Mouse (Mus musculus) heart, embryonic 15.5 days (tissue): ENCODE results near the gene Atp2a2. TPM values are rescaled to one million over a fixed set of nuclear protein-coding genes. Genes with fewer than 3 reads are reported as not detected.

Experiments used
- ATAC-seq: fragments of 200-750 bp; cut with Nextera tagmentation; replicated peaks from 2 replicates; pipeline ENCODE4 v1.8.0; 2017; ENCODE audit warnings: low read depth, moderate TSS enrichment; ENCODE audit not compliant: insufficient number of reproducible peaks, insufficient read depth, low FRiP score
- H3K27ac ChIP-seq: fragments of 300-500 bp; sonication (generic); 2 replicates; pipeline ENCODE4 v1.5.1; 2015; ENCODE audit warnings: mild to moderate bottlenecking, inconsistent platforms
- H3K27me3 ChIP-seq: fragments of 300-500 bp; sonication (generic); 2 replicates; pipeline ENCODE4 v1.6.1; 2015; ENCODE audit warnings: inconsistent platforms
- H3K36me3 ChIP-seq: fragments of 300-500 bp; sonication (generic); 2 replicates; pipeline ENCODE4 v1.6.1; 2015; ENCODE audit warnings: mild to moderate bottlenecking, inconsistent platforms
- H3K4me1 ChIP-seq: fragments of 300-500 bp; sonication (generic); replicated peaks from 2 replicates; pipeline ENCODE4 v1.6.1; 2015; ENCODE audit warnings: inconsistent platforms
- H3K4me2 ChIP-seq: fragments of 300-500 bp; sonication (generic); 2 replicates; pipeline ENCODE4 v1.6.1; 2015; ENCODE audit warnings: inconsistent platforms, mild to moderate bottlenecking, moderate library complexity
- H3K4me3 ChIP-seq: fragments of 300-500 bp; sonication (generic); 2 replicates; pipeline ENCODE4 v1.5.1; 2015; ENCODE audit warnings: mild to moderate bottlenecking, inconsistent platforms
- H3K9ac ChIP-seq: fragments of 300-500 bp; sonication (generic); 2 replicates; pipeline ENCODE4 v1.6.1; 2015; ENCODE audit warnings: mild to moderate bottlenecking, inconsistent platforms
- H3K9me3 ChIP-seq: fragments of 300-500 bp; sonication (generic); replicated peaks from 2 replicates; pipeline ENCODE4 v1.6.1; 2016; ENCODE audit warnings: inconsistent platforms
- WGBS: fragments of 180-500 bp; shearing (Covaris S2); methylation state at CpG from one replicate; pipeline ENCODE4 v1.1.7; 2015; ENCODE audit warnings: mixed read lengths; 5-methylcytosine and 5-hydroxymethylcytosine counted together
- polyA plus RNA-seq: library from polyadenylated mRNA; unstranded; fragments of >200 nt; fragmentation: Nextera tagmentation; extraction: Ambion mirVana; gene quantifications from 2 replicates; pipeline ENCODE4 v1.2.1, GENCODE M21; 2015

Atp2a2 gene
- polyA plus RNA-seq, 1 experiment from 2014 or later, result 288 TPM

DNA sequence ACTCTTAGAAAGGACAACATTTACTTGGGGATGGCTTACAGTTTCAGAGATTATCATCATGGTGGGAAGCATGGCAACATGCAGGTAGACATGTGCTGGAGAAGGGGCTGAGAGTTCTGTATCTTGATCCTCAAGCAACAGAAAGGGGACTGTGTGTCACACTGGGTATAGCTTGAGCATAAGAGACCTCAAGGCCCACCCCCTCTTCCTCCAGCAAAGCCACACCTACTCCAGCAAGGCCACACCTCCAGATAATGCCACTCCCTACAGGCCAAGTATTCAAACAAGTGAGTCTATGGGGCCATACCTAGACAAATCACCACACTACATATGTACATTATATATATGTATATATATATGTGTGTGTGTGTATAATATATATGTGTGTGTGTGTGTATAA, 5.4 kb upstream of the Atp2a2 start:
- H3K4me1 ChIP-seq, result peaks cover 47% of the 10 kb centered on the region
- no peak overlapping the region for H3K4me2 ChIP-seq
- no peak overlapping the region for H3K9ac ChIP-seq
- H3K4me3 ChIP-seq, result no peak overlapping the region
- no peaks in the 10 kb centered on the region for H3K36me3 ChIP-seq
- H3K27ac ChIP-seq, result no peak overlapping the region
- no peak for ATAC-seq
- H3K27me3 ChIP-seq, result no peaks in the 10 kb centered on the region
- H3K9me3 ChIP-seq, result no peaks in the 10 kb centered on the region

GRCm38 (mm10) chr5:122506462-122506861, 4.4 kb upstream of the Atp2a2 start:
- no peak for ATAC-seq
- Histone ChIP-seq H3K4me3 (no peak overlapping the region), H3K27me3 (no peaks in the 10 kb centered on the region), H3K9me3 (no peaks in the 10 kb centered on the region), H3K27ac (no peak overlapping the region), H3K9ac (no peak overlapping the region), H3K4me2 (no peak overlapping the region), H3K4me1 (peaks cover 38% of the 10 kb centered on the region), H3K36me3 (no peaks in the 10 kb centered on the region)
- 90% methylated on average over 3 of the region's 3 CpGs for WGBS

DNA sequence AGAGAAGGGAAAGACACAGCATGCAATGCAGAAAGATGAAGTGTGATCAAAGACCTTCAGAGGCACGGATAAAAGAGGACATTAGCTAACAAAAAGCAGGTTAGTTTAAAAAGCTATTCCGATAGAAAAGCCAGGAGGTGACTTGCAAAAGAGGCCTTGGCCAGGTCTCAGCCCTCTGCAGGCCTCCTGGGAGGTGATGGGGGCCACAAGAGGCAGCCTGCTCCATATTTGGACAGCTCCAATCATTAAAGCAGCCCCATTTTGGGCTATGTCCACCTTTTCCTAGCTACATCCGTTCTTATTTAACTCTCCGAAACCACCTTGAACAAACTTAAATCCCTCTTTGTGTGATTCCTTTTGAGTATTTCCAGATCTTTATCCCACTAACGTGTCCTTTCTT, 3.5 kb upstream of the Atp2a2 start:
- Histone ChIP-seq H3K4me2 (no peak overlapping the region), H3K36me3 (no peaks in the 10 kb centered on the region), H3K9ac (no peak overlapping the region), H3K9me3 (no peaks in the 10 kb centered on the region), H3K27me3 (no peaks in the 10 kb centered on the region), H3K4me1 (peaks cover 29% of the 10 kb centered on the region), H3K27ac (no peak overlapping the region), H3K4me3 (no peak overlapping the region)
- ATAC-seq, result no peak
- 81% methylated on average over 5 of the region's 5 CpGs for WGBS

- H3K4me3 ChIP-seq, result no peak overlapping the region
- no peak overlapping the region for H3K4me2 ChIP-seq
- peaks cover 15% of the 10 kb centered on the region for H3K4me1 ChIP-seq
- no peaks in the 10 kb centered on the region for H3K36me3 ChIP-seq
- H3K9me3 ChIP-seq, result no peaks in the 10 kb centered on the region
- 52% methylated on average over 4 of the region's 4 CpGs for WGBS
- no peak overlapping the region for H3K9ac ChIP-seq
- H3K27me3 ChIP-seq, result no peaks in the 10 kb centered on the region
- 0 out of 2 replicates have a peak overlapping the region, but pooled peaks have one; percentile 90 for H3K27ac ChIP-seq
- no peak for ATAC-seq
These were observed 1.7 kb upstream of the Atp2a2 start for GRCm38 (mm10) chr5:122503760-122504119.

- H3K9ac ChIP-seq, result peak overlapping the region; percentile 85
- H3K36me3 ChIP-seq, result no peaks in the 10 kb centered on the region
- peak overlapping the region; percentile 87 for H3K4me2 ChIP-seq
- no peak for ATAC-seq
- peak overlapping the region; percentile 90 for H3K27ac ChIP-seq
- no peaks in the 10 kb centered on the region for H3K27me3 ChIP-seq
- H3K4me1 ChIP-seq, result peaks cover 17% of the 10 kb centered on the region
- WGBS, result 34% methylated on average over 15 of the region's 15 CpGs
- peak overlapping the region; percentile 69 for H3K4me3 ChIP-seq
- no peaks in the 10 kb centered on the region for H3K9me3 ChIP-seq
These were observed 1.2 kb upstream of the Atp2a2 start for GRCm38 (mm10) chr5:122503015-122503759.

DNA sequence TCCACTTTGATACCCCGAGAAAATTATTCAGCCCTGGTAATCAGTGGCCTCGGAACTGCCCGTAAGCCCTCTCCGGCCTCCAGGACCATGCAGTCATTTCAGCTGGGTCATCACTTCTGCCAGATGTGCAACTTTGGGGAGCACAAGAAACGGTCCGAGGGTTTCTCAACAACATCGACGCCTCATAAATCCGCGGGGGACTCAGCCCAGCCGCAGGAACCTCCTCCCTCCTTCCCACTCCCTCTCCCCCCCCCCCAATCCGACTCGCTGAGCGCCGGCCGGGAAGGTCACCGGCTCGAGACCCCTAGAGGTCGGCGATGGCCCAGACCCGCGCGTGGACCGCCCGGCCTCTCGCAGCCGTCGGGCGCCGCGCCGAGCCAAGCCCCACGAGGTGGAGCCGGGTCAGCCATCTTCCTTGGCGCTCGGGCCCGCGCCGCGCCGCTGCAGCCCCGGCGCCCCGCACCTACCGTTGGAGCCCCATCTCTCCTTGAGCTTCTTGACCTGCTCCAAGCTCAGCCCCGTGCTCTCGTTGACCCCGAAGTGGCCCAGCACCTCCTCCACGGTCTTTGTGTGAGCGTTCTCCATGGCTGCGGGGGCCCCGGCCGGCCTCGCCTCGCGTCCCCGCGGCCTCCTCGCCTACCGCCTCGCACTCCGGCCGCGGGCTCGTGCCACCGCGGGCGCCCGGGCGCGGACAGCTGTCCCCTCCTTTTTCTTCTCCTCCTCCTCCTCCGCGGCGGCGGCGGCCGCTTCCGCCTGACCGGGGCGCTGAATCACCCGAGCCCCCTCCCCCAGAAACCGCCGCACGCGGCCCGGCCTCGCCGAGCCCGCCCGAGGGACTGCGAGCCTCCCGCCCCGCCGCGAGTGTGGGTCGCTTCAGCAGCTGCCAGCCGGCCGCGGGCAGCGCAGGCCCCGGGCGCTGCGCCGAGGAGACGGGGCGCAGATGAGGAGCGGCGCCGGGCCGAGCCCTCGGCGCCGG, 636 bp downstream of the Atp2a2 start:
- Histone ChIP-seq H3K27ac (peak overlapping the region; percentile 96), H3K4me1 (peaks cover 25% of the 10 kb centered on the region), H3K36me3 (peaks cover 7% of the 10 kb centered on the region), H3K4me2 (peak overlapping the region; percentile 60), H3K27me3 (no peaks in the 10 kb centered on the region), H3K4me3 (peak overlapping the region; percentile 69), H3K9ac (peak overlapping the region; percentile 98), H3K9me3 (no peaks in the 10 kb centered on the region)
- WGBS, result under 1% methylated on average over 109 of the region's 113 CpGs
- ATAC-seq, result peak; percentile 37

- H3K27me3 ChIP-seq, result no peaks in the 10 kb centered on the region
- H3K4me2 ChIP-seq, result peak overlapping the region; percentile 60
- peak overlapping the region; percentile 69 for H3K4me3 ChIP-seq
- no peak for ATAC-seq
- H3K4me1 ChIP-seq, result peaks cover 27% of the 10 kb centered on the region
- no peaks in the 10 kb centered on the region for H3K9me3 ChIP-seq
- H3K27ac ChIP-seq, result peak overlapping the region; percentile 96
- H3K36me3 ChIP-seq, result peaks cover 15% of the 10 kb centered on the region
- peak overlapping the region; percentile 98 for H3K9ac ChIP-seq
- 11% methylated on average over 5 of the region's 5 CpGs for whole genome bisulfite sequencing
These were observed 1.5 kb downstream of the Atp2a2 start for GRCm38 (mm10) chr5:122500563-122500962.

DNA sequence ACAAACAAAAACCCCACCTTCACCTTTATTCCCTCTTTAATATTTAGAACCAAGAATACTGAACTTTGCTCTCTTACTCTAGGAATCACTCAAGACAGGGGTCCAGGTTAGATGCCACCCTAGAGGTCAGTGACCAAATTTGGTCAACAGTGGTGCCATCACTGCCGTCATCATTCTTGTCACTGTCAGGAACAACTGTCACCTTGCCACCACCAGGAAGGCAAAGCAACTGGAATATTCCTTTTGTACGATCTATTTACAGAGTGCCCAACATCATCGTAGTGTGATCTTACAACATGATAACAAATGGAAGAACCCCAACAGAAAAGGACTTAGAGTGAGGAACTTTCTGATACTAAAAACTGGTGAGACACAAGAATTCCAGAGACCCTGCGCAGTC, 1.9 kb downstream of the Atp2a2 start:
- Histone ChIP-seq H3K4me2 (peak overlapping the region; percentile 60), H3K4me1 (peaks cover 27% of the 10 kb centered on the region), H3K9me3 (no peaks in the 10 kb centered on the region), H3K36me3 (peaks cover 18% of the 10 kb centered on the region), H3K9ac (peak overlapping the region; percentile 58), H3K27ac (peak overlapping the region; percentile 96), H3K4me3 (peak overlapping the region; percentile 69), H3K27me3 (no peaks in the 10 kb centered on the region)
- no peak for ATAC-seq
- WGBS, result 14% methylated on average over 4 of the region's 4 CpGs

DNA sequence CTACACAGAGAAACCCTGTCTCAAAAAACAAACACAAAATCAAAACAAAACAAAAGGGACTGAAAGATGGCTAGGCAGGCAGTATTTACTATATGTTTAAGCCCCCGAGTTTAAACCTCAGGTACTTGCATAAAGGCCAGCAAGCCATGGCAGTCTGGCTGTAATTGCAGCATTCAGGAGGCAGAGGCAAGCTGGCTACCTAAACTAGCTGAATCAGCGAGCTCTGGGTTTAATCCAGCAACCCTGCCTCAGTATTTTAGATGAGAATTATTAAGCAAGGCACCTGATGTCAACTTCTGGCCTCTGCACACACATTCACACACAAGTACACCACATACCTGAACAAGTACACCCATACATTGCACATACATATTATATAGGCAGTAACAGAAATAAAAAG, 4.0 kb downstream of the Atp2a2 start:
- Histone ChIP-seq H3K9ac (peak overlapping the region; percentile 60), H3K4me1 (peaks cover 35% of the 10 kb centered on the region), H3K27ac (peak overlapping the region; percentile 66)

GRCm38 (mm10) chr5:122496990-122497389, 5.0 kb downstream of the Atp2a2 start:
- H3K4me2 ChIP-seq, result peak overlapping the region; percentile 55
- no peaks in the 10 kb centered on the region for H3K27me3 ChIP-seq
- peaks cover 45% of the 10 kb centered on the region for H3K36me3 ChIP-seq
- peaks cover 34% of the 10 kb centered on the region for H3K4me1 ChIP-seq
- 45% methylated on average over 4 of the region's 4 CpGs for WGBS
- H3K4me3 ChIP-seq, result peak overlapping the region; percentile 35
- no peaks in the 10 kb centered on the region for H3K9me3 ChIP-seq
- H3K27ac ChIP-seq, result peak overlapping the region; percentile 60
- peak overlapping the region; percentile 49 for H3K9ac ChIP-seq
- ATAC-seq, result no peak

More for the DNA sequence above, 4.0 kb downstream of the Atp2a2 start:
- peak overlapping the region; percentile 40 for H3K4me3 ChIP-seq
- H3K27me3 ChIP-seq, result no peaks in the 10 kb centered on the region
- WGBS, result 36% methylated on average over 2 of the region's 2 CpGs
- H3K4me2 ChIP-seq, result peak overlapping the region; percentile 55
- peaks cover 35% of the 10 kb centered on the region for H3K36me3 ChIP-seq
- H3K9me3 ChIP-seq, result no peaks in the 10 kb centered on the region
- no peak for ATAC-seq

DNA sequence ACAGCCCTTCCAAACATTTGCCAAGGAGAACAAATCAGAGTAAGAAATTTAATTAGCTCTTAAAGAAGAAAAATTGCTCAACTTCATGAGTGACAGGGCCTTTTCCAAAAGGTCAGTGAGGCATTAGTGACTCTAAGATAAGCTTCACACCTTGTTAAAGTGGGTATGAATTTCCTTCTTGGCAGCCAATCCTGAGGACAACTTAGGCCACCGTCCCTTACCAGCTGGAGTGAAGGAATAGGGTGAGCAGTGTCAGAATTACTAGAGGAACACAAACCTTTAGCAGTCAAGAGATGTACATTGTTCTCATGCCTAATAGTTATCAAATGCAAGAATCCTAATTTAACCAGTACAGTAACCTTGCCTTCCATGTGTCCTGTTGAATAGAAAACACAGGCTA, 7.6 kb downstream of the Atp2a2 start:
- no peaks in the 10 kb centered on the region for H3K9me3 ChIP-seq
- H3K27ac ChIP-seq, result peak overlapping the region; percentile 40
- no peak for ATAC-seq
- peaks cover 29% of the 10 kb centered on the region for H3K4me1 ChIP-seq
- H3K36me3 ChIP-seq, result peaks cover 69% of the 10 kb centered on the region
- no peaks in the 10 kb centered on the region for H3K27me3 ChIP-seq
- 0 out of 2 replicates have a peak overlapping the region, but pooled peaks have one; percentile 2 for H3K4me3 ChIP-seq
- no peak overlapping the region for H3K9ac ChIP-seq
- H3K4me2 ChIP-seq, result peak overlapping the region; percentile 55
- WGBS, result 25% methylated on average over 1 of the region's 1 CpGs
